Mouse (Mus musculus) ovary, adult 18-20 months (tissue): ENCODE results near the gene Ccdc167.
A peak's percentile ranks its signal among the peaks of the same experiment; 100 is the strongest.

Experiments
- DNase-seq: peaks from one replicate; pipeline ENCODE4 v3.0.0; 2022; ENCODE audit warnings: low spot score, mixed read lengths

Ccdc167 gene

GRCm38 (mm10) chr17:29716732-29717445, at the start of gene Ccdc167:
TSS of gene Ccdc167 (minus strand) at chr17:29717044.
- DNase-seq = peak; percentile 93

GRCm38 (mm10) chr17:29765380-29765779, 48.5 kb upstream of the Ccdc167 start:
- DNase-seq = no peak

GRCm38 (mm10) chr17:29762551-29762950, 45.7 kb upstream of the Ccdc167 start:
- no peak for DNase-seq

- no peak for DNase-seq
Measured at GRCm38 (mm10) chr17:29761938-29762337, 45.1 kb upstream of the Ccdc167 start.

- DNase-seq = no peak
Measured at GRCm38 (mm10) chr17:29760404-29761375, 43.8 kb upstream of the Ccdc167 start.

DNA sequence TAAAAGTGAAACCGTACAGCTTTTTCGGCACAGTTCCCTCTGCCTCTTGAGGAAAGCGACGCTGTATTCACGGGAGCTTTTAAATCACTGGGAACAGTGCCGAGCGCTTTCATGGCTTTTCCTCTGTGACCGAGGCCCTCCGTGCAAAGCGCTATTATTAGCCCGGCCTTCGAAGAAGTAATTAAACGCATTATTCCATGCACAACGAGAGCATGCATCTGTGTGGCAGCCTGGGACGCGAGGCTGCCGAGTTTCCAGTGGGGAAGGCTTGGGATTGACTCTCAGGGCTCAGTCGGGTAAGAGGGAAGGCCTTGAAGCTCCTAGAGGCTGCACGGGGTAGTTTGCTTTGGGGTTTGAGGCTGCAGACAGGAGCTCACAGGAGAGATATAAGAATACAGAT, 43.1 kb upstream of the Ccdc167 start:
- no peak for DNase-seq

- DNase-seq = no peak
Measured at GRCm38 (mm10) chr17:29756381-29756780, 39.5 kb upstream of the Ccdc167 start.

GRCm38 (mm10) chr17:29754510-29754909, 37.7 kb upstream of the Ccdc167 start:
- DNase-seq = no peak

GRCm38 (mm10) chr17:29747466-29747865, 30.6 kb upstream of the Ccdc167 start:
- no peak for DNase-seq

DNA sequence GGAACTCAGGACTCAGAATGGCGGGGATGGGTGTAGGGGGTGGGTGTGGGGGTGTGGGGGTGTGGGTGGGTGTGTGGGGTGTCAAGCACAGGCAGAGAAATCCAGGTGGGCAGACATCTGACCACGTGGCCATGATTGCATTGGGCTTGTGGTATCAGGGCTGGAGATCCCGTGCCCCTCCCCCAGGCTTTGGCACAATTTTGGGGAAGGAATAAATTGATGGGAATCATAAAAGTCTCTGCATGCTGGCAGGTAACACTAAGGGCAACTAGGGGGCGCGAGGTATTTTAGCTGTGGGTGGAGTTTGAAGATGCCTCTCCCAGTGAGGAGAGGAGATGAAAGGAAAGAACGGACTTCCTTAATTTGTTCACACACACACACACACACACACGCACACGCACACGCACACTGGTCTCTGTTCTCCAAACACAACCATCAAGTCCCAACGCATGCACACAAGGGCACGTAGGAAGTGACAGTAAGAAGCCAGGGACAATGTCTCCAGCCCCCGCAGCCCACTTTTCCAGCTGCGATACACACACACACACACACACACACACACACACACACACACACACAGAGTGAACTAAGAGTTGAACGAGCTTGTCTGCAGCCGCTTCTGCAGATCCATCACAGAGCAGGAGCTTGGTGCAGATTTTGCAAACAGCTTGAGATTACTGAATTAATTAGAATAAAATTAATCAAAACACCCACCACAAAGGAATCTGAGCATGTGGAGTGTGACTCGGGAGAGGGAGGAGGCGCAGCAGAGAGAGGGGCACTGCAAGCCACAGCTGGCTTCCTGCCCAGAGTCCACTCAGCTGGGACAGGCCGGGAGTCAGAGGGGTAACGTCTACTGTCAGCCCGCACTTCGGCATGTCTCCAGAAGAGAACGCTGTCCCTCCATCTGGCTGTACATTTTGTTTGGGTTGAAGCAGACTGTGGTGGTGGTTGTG, 21.3 kb upstream of the Ccdc167 start:
- peak; percentile 51 for DNase-seq

GRCm38 (mm10) chr17:29736448-29737014, 19.7 kb upstream of the Ccdc167 start:
- DNase-seq = no peak

GRCm38 (mm10) chr17:29732522-29732921, 15.7 kb upstream of the Ccdc167 start:
- DNase-seq = no peak

DNA sequence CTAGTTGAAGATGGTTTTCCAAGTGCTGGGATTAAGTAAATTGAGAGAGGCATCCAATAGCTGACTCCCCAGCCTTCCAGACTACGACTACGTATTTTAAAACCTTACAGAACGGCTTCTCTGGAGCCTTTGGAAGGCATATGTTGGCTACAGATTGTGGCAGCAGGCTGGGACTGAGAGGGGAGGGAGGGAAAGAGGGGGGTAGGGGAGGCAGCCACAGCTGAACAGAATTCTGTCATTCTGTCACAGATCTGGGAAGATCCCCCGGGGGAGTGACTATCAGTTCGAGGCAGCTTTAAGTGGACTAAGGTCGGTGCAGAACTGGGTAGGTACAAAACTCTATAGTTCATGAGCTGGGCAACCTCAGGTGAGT, 15.1 kb upstream of the Ccdc167 start:
- no peak for DNase-seq

DNA sequence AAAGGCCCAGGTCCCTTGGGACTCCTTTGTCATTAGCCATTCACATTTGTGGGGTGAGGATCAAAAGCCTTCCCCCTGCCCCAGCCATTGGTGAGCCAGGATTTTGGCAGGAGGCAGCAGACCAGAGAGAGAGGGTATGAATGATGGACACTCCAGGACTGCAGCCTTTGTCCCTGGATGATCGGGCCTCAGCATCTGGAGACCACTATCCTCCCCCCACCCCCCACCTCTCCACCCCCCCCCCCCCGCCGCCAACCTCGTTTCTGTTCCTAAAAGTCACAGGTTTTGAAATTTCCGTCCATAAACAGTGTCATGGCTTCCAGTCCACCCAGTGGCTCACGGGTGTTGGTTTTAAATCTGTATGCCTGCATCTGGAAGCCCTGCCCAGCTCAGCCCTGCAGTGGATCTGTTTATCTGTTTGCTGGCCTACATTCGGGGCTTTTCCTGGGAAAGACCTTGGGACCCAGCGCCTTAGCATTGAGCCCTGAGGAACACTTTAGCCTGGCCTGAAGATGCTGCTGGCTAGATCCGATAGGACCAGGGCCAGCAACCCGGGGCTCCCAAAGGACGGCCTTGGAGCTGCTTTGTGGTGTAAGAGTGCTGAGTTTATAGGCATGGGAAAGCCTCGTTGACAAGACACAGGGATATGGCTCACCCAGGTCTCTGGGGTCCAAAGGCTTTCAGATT, 14.6 kb upstream of the Ccdc167 start:
- peak; percentile 92 for DNase-seq

GRCm38 (mm10) chr17:29730510-29731265, 13.8 kb upstream of the Ccdc167 start:
- DNase-seq = peak; percentile 75

DNA sequence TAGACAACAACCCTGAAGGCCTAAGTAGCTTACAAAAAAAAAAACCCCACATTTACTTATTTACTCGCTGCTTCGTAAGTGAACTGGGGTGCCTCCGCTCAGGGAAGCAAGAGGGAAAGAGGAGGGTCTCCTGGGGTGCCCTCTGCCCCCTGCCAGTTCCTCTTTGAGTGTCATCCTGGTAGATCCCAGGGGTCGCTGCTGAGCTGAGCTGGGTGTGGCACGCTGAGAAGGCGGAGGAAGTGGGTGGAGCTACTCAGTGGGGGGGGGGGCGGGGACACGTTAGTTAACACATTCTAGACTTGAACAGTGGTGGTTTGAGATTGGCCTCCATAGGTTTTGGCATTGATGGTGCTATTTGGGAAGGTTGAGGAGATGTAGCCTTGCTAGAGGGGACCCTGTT, 11.2 kb upstream of the Ccdc167 start:
- no peak for DNase-seq

DNA sequence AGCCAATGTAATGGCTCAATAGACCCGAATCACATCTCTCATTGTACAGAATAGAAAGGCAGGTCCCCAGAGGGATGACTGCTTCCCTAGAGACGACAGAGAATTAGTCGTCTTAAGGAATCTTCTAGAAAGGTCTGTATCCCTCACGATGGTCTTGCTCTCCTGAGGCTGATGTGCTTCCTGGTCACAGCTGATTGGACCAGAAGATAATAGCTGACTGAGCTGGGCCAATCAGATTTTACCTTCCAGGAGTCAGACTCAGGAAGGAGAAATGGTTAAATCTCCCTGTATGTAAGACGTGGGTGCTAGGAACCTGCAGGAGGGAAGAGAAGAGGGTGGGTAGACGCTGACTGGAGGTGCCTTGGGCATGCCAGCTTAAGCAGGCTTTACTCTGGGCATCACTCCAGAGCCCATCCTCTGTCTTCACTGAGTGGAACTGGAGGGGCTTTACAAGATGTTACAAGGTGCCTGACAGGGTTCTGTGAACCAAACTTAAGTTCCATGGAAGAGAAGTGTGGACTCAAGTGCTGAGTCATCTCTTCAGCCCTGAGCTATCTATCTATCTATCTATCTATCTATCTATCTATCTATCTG, 8.3 kb upstream of the Ccdc167 start:
- DNase-seq = no peak

DNA sequence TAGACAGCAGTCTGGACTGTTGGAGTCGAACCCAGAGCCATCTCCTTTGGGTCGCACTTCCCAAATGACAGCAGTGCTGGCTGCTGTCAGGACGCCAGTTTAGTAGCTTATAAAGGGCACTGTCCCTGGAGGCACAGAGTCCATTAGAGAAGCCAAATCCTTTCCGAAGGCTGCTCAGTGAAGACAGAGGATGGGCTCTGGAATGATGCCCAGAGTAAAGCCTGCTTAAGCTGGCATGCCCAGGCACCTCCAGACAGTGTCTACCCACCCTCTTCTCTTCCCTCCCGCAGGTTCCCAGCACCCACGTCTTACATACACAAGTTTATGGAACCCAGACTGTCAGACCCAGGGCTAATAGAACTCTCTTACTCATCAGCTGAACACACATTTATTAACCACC, 7.8 kb upstream of the Ccdc167 start:
- no peak for DNase-seq

GRCm38 (mm10) chr17:29720755-29721365, 4.0 kb upstream of the Ccdc167 start:
- DNase-seq = no peak
